ENCODE assay signal across 26 mouse cellular contexts in the genomic region with DNA sequence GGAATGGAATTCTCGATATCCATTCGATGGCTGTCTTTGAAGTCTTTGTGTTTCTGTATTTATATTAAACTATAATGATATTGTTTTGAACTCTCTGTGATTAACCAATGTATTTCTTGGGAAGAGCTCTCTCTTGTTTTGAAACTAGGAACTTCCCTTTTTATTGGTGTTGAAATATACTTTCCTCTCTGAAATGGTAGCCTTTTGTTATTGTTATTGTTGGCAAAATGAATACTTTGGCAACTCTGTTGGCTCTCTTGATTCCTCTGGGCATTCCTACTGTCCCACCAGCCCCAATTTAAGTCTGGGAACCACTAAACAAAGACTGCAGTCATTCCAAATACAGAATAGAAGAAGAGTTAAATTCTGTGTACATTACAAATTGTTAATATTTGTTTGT. TPM values are rescaled to one million over a fixed set of nuclear protein-coding genes. Genes with fewer than 3 reads are reported as not detected.
DNase-seq lines count a peak whose midpoint lies in the region; ATAC-seq and TF ChIP-seq lines count a peak whose summit lies in the region.
"Had no signal": no experiment of that assay in that cellular context is flagged by ENCODE, and none has a peak within 500 bp of the region (broad histone marks: within the 10 kb centered on the region; RNA-seq: fewer than 3 reads in every experiment).

No protein-coding gene starts in this region.

- no peak for ATAC-seq in liver, postnatal 0 days
- no peak for ATAC-seq in liver, embryonic 11.5 days (replicated peaks; ENCODE audit: low FRiP score)
- peak; percentile 71 for ATAC-seq in granulocyte monocyte progenitor cell, adult 5-6 weeks (replicated peaks; ENCODE audit: poor library complexity, severe bottlenecking)
- ATAC-seq in megakaryocyte progenitor cell, adult 5-6 weeks (replicated peaks; ENCODE audit: poor library complexity): peak; percentile 54
- ATAC-seq: forebrain, embryonic 13.5 days; forebrain, embryonic 15.5 days had no signal

- no peaks in the 10 kb centered on the region for H3K36me3 ChIP-seq in liver, postnatal 0 days (replicated peaks; ENCODE audit: insufficient read depth, low read length)
- H3K36me3 ChIP-seq in liver, embryonic 11.5 days (ENCODE audit: control insufficient read depth, insufficient read depth, low read length): no peaks in the 10 kb centered on the region
- H3K36me3 ChIP-seq: embryonic facial prominence, embryonic 10.5 days; embryonic facial prominence, embryonic 12.5 days; forebrain, embryonic 15.5 days had no signal

- 85% methylated on average over 2 of the region's 2 CpGs for WGBS in liver, postnatal 0 days (ENCODE audit: insufficient replicate concordance)
- 92% methylated on average over 2 of the region's 2 CpGs for WGBS in liver, embryonic 11.5 days

- H3K4me2 ChIP-seq in liver, postnatal 0 days (ENCODE audit: low read depth, low read length): no peak overlapping the region
- H3K4me2 ChIP-seq in liver, embryonic 11.5 days: no peak overlapping the region
- H3K4me2 ChIP-seq: embryonic facial prominence, embryonic 12.5 days; forebrain, embryonic 13.5 days; forebrain, embryonic 15.5 days had no signal

- H3K4me3 ChIP-seq in liver, postnatal 0 days (ENCODE audit: low read depth, low read length): no peak overlapping the region
- H3K4me3 ChIP-seq in liver, embryonic 11.5 days (ENCODE audit: low read depth, low read length): no peak overlapping the region
- H3K4me3 ChIP-seq: embryonic facial prominence, embryonic 10.5 days; embryonic facial prominence, embryonic 12.5 days; forebrain, embryonic 13.5 days; forebrain, embryonic 15.5 days had no signal

- H3K4me1 ChIP-seq in liver, postnatal 0 days (ENCODE audit: insufficient read depth): no peaks in the 10 kb centered on the region
- H3K4me1 ChIP-seq in liver, embryonic 11.5 days (replicated peaks; ENCODE audit: control insufficient read depth, insufficient read depth, low read length): no peaks in the 10 kb centered on the region
- H3K4me1 ChIP-seq: forebrain, embryonic 15.5 days had no signal

- no peak for TF ChIP-seq EP300 in liver, postnatal 0 days (IDR thresholded peaks at IDR 0.05; ENCODE audit: low read depth)

- H3K9ac ChIP-seq in liver, postnatal 0 days (replicated peaks): no peak overlapping the region
- H3K9ac ChIP-seq in liver, embryonic 11.5 days (ENCODE audit: low read depth, low read length): no peak overlapping the region
- H3K9ac ChIP-seq: embryonic facial prominence, embryonic 12.5 days; forebrain, embryonic 13.5 days; forebrain, embryonic 15.5 days; forebrain, postnatal 0 days had no signal

- TF ChIP-seq CTCF in liver, postnatal 0 days (IDR thresholded peaks at IDR 0.05; ENCODE audit: low read depth): no peak

- no peaks in the 10 kb centered on the region for H3K27me3 ChIP-seq in liver, postnatal 0 days (ENCODE audit: insufficient read depth, low read length)
- H3K27me3 ChIP-seq in liver, embryonic 11.5 days (replicated peaks; ENCODE audit: control insufficient read depth, insufficient read depth, low read length): no peaks in the 10 kb centered on the region
- H3K27me3 ChIP-seq: embryonic facial prominence, embryonic 12.5 days; forebrain, embryonic 13.5 days; forebrain, embryonic 15.5 days had no signal

- H3K9me3 ChIP-seq in liver, postnatal 0 days (ENCODE audit: low read length): no peaks in the 10 kb centered on the region
- no peaks in the 10 kb centered on the region for H3K9me3 ChIP-seq in liver, embryonic 11.5 days (ENCODE audit: control insufficient read depth, low read length)
- H3K9me3 ChIP-seq: embryonic facial prominence, embryonic 10.5 days; embryonic facial prominence, embryonic 12.5 days; forebrain, embryonic 13.5 days; forebrain, embryonic 15.5 days had no signal

- peak; percentile 1 for DNase-seq in liver, postnatal 0 days
- no peak for DNase-seq in liver, embryonic 11.5 days (ENCODE audit: low spot score)
- DNase-seq in heart, adult 11 months: no peak
- no peak for DNase-seq in urinary bladder, postnatal 14 days (ENCODE audit: low spot score)
- DNase-seq: adrenal gland, adult 8-10 months; adrenal gland, postnatal 14 days; adrenal gland, postnatal 36 days; B cell, adult 2 months; cerebellum, adult 11 months; cerebellum, adult 18-20 months; cerebellum, adult 8-10 months; cerebellum, adult 9-11 months; cerebellum, postnatal 14 days had no signal

- H3K27ac ChIP-seq in liver, postnatal 0 days (ENCODE audit: low read depth): no peak overlapping the region
- H3K27ac ChIP-seq in liver, embryonic 11.5 days (ENCODE audit: low read depth, low read length): no peak overlapping the region
- H3K27ac ChIP-seq: embryonic facial prominence, embryonic 10.5 days; embryonic facial prominence, embryonic 12.5 days; forebrain, embryonic 13.5 days; forebrain, embryonic 15.5 days had no signal

RNA-seq across cellular contexts. Expression of gene Gm33543, which starts 24.9 kb away (rescaled TPM):
- 1.2 and 1.4 TPM in 2 replicates for polyA plus RNA-seq in liver, postnatal 0 days (2015; fragmentation: Nextera tagmentation; extraction: Ambion mirVana)
- polyA plus RNA-seq in liver, embryonic 11.5 days (2014; fragmentation: Nextera tagmentation; extraction: Ambion mirVana): not detected in 2 replicates
- not detected in 2 replicates for total RNA-seq in granulocyte monocyte progenitor cell, adult 5-6 weeks (2014; fragmentation: Nextera tagmentation)
- total RNA-seq in granulocyte monocyte progenitor cell, adult 5-6 weeks (2017): not detected in 2 replicates
- not detected in 2 replicates for total RNA-seq in megakaryocyte progenitor cell, adult 5-6 weeks (2015)
- total RNA-seq in megakaryocyte progenitor cell, adult 5-6 weeks (2017): not detected in 2 replicates
- total RNA-seq: adrenal gland, adult 18-20 months; adrenal gland, adult 8-10 months; adrenal gland, postnatal 36 days; ES-E14; forebrain, postnatal 0 days; MEL had no signal
- polyA plus RNA-seq: brain, embryonic 14.5 days; embryonic facial prominence, embryonic 10.5 days; embryonic facial prominence, embryonic 12.5 days; embryonic facial prominence, embryonic 14.5 days; forebrain, embryonic 11.5 days; forebrain, embryonic 13.5 days; forebrain, embryonic 15.5 days; forebrain, postnatal 0 days had no signal

Comparison
In these comparisons a context has a peak if more than half of its experiments do, and no peak if none do; other contexts are left out.
1. ATAC-seq: peak in granulocyte monocyte progenitor cell, adult 5-6 weeks (single experiment) and megakaryocyte progenitor cell, adult 5-6 weeks (single experiment); none in liver, postnatal 0 days (single experiment) and liver, embryonic 11.5 days (single experiment).